Mouse (Mus musculus) lung, adult 2 months (tissue): Measurements from ENCODE around the gene Lpar1. TPM values are rescaled to one million over a fixed set of nuclear protein-coding genes. Genes with fewer than 3 reads are reported as not detected.

Source experiments
- DNase-seq: peaks from one replicate; pipeline ENCODE4 v3.0.0; 2022
- H3K4me1 ChIP-seq: fragments of 200-500 bp; 2 replicates; pipeline ENCODE4 v1.6.1; 2011; ENCODE audit warnings: low read length; ENCODE audit not compliant: control insufficient read depth, insufficient read depth
- H3K4me3 ChIP-seq: fragments of 200-500 bp; replicated peaks from 2 replicates; pipeline ENCODE3; 2011; ENCODE audit warnings: low read depth, mild to moderate bottlenecking, control low read depth, low read length; ENCODE audit errors: extremely low read depth
- CTCF ChIP-seq: fragments of 200-500 bp; IDR thresholded peaks from 2 replicates; pipeline ENCODE4 v1.5.1; 2011; ENCODE audit warnings: mild to moderate bottlenecking, low read length, control low read depth; ENCODE audit not compliant: insufficient read depth
- POLR2A ChIP-seq: fragments of 200-500 bp; IDR thresholded peaks from 2 replicates; pipeline ENCODE4 v1.6.1; 2011; ENCODE audit warnings: low read depth, mild to moderate bottlenecking, control low read depth, low read length, borderline replicate concordance; ENCODE audit errors: extremely low read depth
- WGBS: fragments of 180-500 bp; shearing (Covaris S2); methylation state at CpG from one replicate; pipeline ENCODE4 v1.1.7; 2018; 5-methylcytosine and 5-hydroxymethylcytosine counted together
- polyA plus RNA-seq: library from polyadenylated mRNA; depleted of rRNA; stranded (reverse); fragments of >200 nt; gene quantifications from 2 replicates; pipeline ENCODE4 v1.2.3, GENCODE M21; 2012; rRNA removed

Gene Lpar1
- polyA plus RNA-seq, 1 experiment = 29.0 TPM

DNA sequence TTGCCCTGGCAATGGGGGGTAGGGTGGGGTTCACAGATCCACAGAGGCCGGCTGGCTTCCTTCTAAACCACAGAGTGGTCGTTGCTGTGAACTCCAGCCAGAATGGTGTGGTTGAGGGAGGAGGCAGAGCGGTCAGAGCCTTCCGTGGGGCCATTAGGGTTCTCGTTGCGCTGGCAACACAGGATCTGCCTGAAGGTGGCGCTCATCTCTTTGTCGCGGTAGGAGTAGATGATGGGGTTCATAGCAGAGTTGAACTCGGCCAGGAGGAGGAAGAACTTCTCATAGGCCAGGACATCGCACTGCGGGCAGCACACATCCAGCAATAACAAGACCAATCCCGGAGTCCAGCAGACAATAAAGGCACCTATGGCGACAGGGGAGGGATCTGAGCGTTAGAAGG, 116.4 kb downstream of the Lpar1 start:
- DNase-seq = no peak
- WGBS = 82% methylated on average over 15 of the region's 15 CpGs
- H3K4me1 ChIP-seq = no peaks in the 10 kb centered on the region
- H3K4me3 ChIP-seq = no peak overlapping the region
- TF ChIP-seq CTCF (no peak), POLR2A (no peak)

DNA sequence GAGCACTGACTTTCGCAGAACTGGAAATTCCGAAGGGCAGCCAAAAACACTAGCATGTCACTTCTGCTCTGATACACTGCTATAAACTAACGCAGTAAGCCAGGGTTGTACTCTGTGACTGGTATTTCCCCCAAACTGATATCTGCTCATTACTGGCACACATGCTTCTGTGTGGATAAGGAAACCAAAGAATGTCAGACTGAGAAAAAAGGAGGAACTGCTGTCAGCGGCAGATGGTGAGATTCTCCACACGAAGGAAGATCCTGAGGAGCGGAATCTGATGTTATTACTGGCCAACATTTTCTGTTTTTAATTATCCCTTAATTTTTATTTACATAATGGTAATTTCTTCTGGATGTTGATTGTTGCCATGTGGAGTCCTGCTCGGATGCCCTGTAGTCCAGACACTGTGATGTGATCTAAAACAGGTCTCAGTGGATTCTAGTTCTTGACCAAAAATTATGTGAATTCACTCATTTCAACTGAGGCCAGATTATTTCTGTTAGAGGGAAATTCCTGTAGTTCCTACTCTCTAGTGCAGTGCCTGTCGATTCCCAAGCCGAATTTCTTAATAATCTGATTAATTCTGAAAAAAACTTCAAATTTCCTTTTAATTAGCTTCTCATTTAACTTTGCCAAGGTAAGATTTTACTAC, 130.3 kb downstream of the Lpar1 start:
- 55% methylated on average over 9 of the region's 9 CpGs for WGBS
- no peak overlapping the region for H3K4me3 ChIP-seq
- TF ChIP-seq POLR2A = no peak
- no peak for TF ChIP-seq CTCF
- DNase-seq = no peak
- H3K4me1 ChIP-seq = no peaks in the 10 kb centered on the region

DNA sequence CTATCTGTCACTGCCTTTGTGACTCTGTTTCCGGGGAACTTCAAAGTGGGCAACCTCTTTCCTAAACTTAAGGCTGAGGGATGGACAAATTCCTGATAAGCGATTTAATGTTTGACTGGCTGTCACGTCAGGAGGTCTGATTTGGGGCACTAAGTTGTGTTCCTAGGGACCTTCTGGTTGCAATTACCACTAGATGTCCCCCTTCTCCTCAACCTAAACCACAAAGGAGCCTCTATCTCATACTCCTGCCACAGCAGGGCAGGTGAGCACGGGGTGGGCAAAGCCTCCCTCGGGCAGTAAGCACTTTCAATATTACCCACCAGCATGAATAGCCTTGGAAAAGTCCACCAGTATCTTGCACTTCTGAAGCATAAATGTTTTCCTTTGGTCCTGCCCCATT, 134.5 kb downstream of the Lpar1 start:
- no peak for DNase-seq
- Histone ChIP-seq H3K4me3 (no peak overlapping the region), H3K4me1 (no peaks in the 10 kb centered on the region)
- WGBS = 18% methylated on average over 5 of the region's 5 CpGs
- TF ChIP-seq CTCF (no peak), POLR2A (no peak)

DNA sequence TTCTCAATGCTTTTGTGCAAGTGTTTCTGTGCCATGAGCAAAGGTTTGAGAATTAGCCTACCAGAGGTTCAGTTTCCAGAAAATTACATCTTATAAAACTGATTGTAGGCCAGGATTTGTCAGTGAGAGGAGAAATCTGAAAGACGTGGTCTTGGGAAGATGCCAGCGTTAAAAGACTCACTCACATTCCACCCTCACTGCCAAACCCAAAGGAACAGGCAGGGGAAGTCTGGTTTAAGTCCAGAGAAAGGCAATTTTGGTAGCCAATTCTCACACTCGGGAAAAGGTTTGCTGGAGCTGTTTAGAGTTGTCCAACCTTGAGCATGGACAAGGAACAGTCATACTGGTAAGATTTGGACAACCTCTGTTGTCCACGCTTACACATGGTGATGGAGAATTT, 136.4 kb downstream of the Lpar1 start:
- DNase-seq = no peak
- 50% methylated on average over 4 of the region's 4 CpGs for WGBS
- Histone ChIP-seq H3K4me3 (no peak overlapping the region), H3K4me1 (no peaks in the 10 kb centered on the region)
- no peak for TF ChIP-seq CTCF
- no peak for TF ChIP-seq POLR2A

DNA sequence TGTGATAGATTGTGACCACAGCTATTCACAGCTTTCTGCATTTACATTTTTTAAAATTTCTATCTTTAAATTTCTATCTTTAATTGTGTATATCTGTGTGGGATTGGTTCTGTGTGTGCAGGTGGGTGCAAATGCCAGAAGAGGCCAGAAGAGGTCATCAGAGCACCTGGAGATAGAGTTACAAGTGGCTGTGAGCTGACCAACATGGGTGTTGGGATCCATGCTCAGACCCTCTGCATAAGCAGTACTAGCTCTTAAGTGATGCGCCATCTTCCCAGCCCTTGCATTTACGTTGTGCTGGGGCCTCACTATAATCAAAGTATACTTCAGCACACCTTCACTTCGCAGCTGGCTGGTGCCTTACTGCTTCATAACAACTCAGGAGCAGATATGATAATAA, 138.2 kb downstream of the Lpar1 start:
- no peak for TF ChIP-seq CTCF
- H3K4me3 ChIP-seq = no peak overlapping the region
- no peak for DNase-seq
- H3K4me1 ChIP-seq = no peaks in the 10 kb centered on the region
- 91% methylated on average over 3 of the region's 3 CpGs for WGBS

DNA sequence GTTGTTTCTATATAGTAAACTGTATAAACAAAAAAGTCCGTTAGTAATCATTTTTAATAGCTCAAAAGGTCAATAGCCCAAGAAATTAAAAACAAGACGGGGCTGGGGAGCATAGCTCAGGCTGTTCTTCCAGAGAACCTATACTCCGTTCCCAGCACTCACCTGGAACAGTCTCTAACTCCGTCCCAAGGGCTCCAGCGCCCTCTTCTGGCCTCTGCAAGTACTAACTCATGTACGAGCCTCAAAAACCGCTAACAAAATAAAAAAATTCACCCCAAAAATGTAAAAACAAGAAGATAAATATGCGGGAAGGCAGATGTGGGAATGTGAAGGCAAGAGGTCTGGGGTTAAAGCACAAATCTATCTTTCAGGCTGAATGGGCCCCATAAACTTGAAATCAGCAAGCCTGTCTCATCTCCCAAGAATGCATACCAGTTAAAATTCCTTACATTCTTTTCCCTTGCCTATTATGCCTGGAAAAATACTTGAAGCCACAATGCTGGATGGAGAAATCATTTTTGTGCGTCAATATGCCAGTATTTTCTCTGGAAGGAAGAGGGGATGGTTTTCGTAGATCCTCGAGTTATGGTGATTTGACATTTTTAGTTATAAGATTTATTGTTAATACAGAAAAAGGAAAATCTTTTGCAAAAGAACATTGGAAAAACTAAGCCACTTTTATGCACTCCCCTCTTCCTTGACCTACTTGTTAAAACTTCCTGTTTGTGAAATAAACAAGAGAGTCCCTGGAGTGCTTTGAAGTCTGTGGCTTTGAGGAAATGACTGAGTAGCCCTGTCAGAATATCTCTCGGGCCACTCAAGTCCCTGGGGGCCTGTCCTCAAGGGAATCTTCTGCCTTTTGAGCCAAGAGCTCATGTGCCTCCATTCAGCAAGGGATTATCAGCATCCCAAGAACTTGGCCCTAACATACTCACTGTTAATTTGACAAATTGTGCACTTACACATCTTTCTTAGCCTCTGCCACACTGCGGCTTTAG, 140.2 kb downstream of the Lpar1 start:
- no peak for TF ChIP-seq POLR2A
- Histone ChIP-seq H3K4me3 (no peak overlapping the region), H3K4me1 (no peaks in the 10 kb centered on the region)
- no peak for DNase-seq
- 62% methylated on average over 13 of the region's 13 CpGs for whole genome bisulfite sequencing

DNA sequence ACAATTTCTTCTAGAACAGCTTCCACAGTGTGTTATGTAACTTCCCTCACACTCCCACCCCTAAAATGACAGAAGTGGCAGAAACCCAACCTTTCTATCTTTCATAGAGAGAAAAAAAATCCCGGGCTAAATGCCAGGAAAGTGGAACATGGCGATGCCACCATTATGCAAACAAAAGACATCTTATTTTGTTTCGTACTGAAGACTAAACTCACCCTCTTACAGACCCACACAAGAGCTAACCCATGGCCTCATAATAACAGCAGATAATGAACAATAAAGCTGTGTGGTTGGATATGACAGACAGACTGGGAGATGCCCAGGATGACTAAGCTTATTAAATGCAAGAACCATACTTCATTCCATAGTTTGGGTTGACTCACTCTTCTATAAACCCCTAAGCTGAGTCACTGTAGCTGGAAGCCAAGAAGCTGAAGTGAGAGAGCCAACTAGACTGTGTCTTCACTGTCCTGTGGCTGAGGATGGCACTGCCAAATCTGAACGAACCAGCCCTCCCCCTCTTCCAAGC, 151.7 kb downstream of the Lpar1 start:
- WGBS = 50% methylated on average over 4 of the region's 4 CpGs
- no peak for DNase-seq
- H3K4me3 ChIP-seq = no peak overlapping the region
- no peaks in the 10 kb centered on the region for H3K4me1 ChIP-seq
- TF ChIP-seq CTCF (no peak), POLR2A (no peak)

DNA sequence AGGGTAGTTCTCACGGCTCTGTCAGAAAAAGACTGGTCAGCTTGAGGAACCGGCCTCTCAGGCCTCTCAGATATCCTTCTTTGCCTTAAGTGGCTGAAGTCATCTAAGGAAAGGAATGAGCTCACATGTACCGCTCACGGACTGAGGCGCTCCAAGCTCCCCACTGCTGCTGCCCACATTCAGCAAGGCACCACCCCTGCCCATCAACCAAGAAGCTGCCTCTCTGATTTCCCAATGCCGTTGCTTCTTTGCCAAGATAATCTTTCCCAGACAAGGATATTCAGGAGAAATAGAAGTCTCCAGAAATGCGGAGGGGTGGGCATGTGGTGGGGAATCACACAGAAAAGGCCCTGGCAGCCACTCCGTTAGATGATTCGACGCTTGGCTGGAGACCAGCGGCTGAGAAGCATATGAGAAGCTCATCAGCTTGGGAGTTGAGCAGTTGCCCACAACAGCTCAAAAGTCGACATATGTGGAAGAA, 152.8 kb downstream of the Lpar1 start:
- no peak for TF ChIP-seq CTCF
- no peak for TF ChIP-seq POLR2A
- DNase-seq = no peak
- WGBS = 63% methylated on average over 12 of the region's 12 CpGs

More for the DNA sequence above, 152.8 kb downstream of the Lpar1 start:
- H3K4me3 ChIP-seq = no peak overlapping the region
- H3K4me1 ChIP-seq = no peaks in the 10 kb centered on the region

Other genes with a start within 250 kb of the Lpar1 start
- gene Olfr267, start 233.8 kb upstream of the Lpar1 start, polyA plus RNA-seq = not detected in 2 replicates